Mouse (Mus musculus): Measurements from ENCODE around the gene Gm14435. TPM values are rescaled to one million over a fixed set of nuclear protein-coding genes. Genes with fewer than 3 reads are reported as not detected.
"Not testable (repeated sequence)": the region's sequence is repeated elsewhere in the genome, so short reads cannot be mapped to it uniquely, and the experiment has no call there.

The Gm14435 gene
- 10.2 and 14.3 TPM in 2 replicates for polyA plus RNA-seq (2015; fragmentation: Nextera tagmentation; extraction: Ambion mirVana)

DNA sequence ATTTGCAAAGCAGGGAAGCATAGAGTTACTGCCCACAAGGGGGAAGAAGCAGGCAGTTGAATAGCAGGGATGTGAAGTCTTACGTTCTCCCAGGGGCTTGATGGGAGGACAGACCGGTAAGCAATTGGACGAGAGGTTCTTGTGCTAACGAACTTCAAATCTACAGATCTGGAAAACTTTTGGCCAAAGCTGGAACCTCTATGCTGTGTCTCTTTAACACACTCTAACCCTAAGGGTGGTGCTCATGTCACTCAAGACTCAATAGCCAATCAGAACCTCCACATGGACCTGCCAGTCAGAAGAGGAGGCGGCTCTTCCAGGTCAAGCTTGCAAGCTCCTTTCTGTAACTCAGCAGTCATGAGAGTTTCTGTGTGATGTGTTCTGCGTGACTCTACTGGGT is at the start of gene Gm14435:
Gene Gm14435, plus strand, starts transcription at position 301 of the 400 bp plus-strand sequence.
- not testable (repeated sequence) for H3K4me2 ChIP-seq (replicated peaks; ENCODE audit: low read depth, low read length); H3K27me3 ChIP-seq (ENCODE audit: insufficient read depth, low read length); ATAC-seq (ENCODE audit: low FRiP score, low TSS enrichment); H3K4me3 ChIP-seq (ENCODE audit: low read length); H3K4me1 ChIP-seq (ENCODE audit: insufficient read depth, low read length); H3K27ac ChIP-seq (ENCODE audit: low read length); H3K36me3 ChIP-seq (ENCODE audit: insufficient read depth, low read length); H3K9ac ChIP-seq (replicated peaks; ENCODE audit: low read length); H3K9me3 ChIP-seq (ENCODE audit: low read length)
- no CpG with 5 or more reads among the region's 6 CpGs for WGBS

Other genes starting within 250 kb of the Gm14435 start
- gene 2210418O10Rik, start 197.0 kb upstream of the Gm14435 start, polyA plus RNA-seq (2015; fragmentation: Nextera tagmentation; extraction: Ambion mirVana): 9.3 and 18.4 TPM in 2 replicates
- not detected in 2 replicates for gene Gm11009, start 104.1 kb upstream of the Gm14435 start, polyA plus RNA-seq (2015; fragmentation: Nextera tagmentation; extraction: Ambion mirVana)
- gene Gm14434, start 63.2 kb downstream of the Gm14435 start, polyA plus RNA-seq (2015; fragmentation: Nextera tagmentation; extraction: Ambion mirVana): 3.9 TPM in 1 of 2 replicates, not detected in the other
- gene Zfp967, start 97.5 kb downstream of the Gm14435 start, polyA plus RNA-seq (2015; fragmentation: Nextera tagmentation; extraction: Ambion mirVana): not detected in 2 replicates
- 12.5 and 14.4 TPM in 2 replicates for gene Gm14308, start 212.8 kb downstream of the Gm14435 start, polyA plus RNA-seq (2015; fragmentation: Nextera tagmentation; extraction: Ambion mirVana)
- gene Zfp973, start 246.9 kb downstream of the Gm14435 start, polyA plus RNA-seq (2015; fragmentation: Nextera tagmentation; extraction: Ambion mirVana): 7.7 and 9.3 TPM in 2 replicates